Mouse (Mus musculus) layer of hippocampus, adult 2 months (tissue): ENCODE results near the gene Thsd4. TPM values are rescaled to one million over a fixed set of nuclear protein-coding genes. Genes with fewer than 3 reads are reported as not detected.

Experiments used
- DNase-seq, 2 experiments: peaks; one replicate each; pipeline ENCODE4 v3.0.0; 2022; ENCODE audit warnings: low spot score in 2 of 2
- H3K27ac ChIP-seq: fragments of 200-600 bp; 2 replicates; pipeline ENCODE4 v1.8.1; 2022
- H3K4me3 ChIP-seq: fragments of 200-600 bp; 2 replicates; pipeline ENCODE4 v1.8.1; 2022; ENCODE audit warnings: mild to moderate bottlenecking
- CTCF ChIP-seq: fragments of 200-600 bp; conservative IDR thresholded peaks from 2 replicates; pipeline ENCODE4 v1.8.1; 2022; ENCODE audit warnings: antibody characterized with exemption, mild to moderate bottlenecking, moderate library complexity
- total RNA-seq, 2 experiments: library from RNA; stranded (reverse); gene quantifications; 2 replicates each; pipeline ENCODE4 v1.2.3; 2021

Thsd4 gene
- total RNA-seq, 2 experiments from 2014 or later, result 18.9 to 20.9 TPM

DNA sequence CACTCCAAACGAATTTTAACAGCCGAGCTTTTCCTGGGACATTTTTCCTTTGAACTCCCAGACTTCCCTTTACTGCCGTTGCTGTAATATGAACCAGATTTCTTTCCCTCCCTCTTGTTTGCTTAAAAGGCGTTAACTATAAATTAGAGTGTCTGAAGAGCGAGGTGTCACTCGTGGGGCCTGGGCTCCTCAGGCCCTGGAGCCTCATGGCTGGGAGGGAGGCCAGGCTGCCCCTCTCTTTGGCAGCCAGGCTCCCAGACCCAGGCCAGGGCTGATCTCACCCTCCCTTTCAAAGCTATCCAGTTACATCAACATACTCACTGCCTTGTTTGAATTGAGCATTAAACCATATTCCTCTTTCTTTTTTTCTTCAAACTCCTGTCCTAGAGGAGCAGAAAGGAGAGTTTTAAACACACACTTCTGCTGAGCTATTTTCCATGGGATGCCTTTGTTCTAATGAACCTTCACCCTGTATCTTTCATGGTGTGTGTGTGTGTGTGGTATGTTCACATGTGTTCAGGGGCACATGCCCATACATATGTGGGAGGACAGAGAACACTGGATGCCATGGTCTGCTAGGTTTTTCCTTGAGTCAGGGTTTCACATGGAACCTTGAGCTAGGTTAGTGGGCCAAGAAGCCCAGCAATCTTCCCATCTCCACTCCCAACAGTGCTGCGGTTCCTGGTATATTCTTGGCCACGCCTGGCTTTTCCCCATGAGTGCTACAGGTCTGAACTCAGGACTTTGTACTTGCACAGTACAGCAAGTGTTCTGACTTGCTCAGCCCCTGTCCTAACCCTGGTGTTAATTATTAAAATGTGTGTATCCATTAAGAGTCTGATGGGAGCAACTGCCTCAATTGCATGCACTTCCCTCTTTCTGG lies 287.4 kb downstream of the Thsd4 start:
- Histone ChIP-seq H3K4me3 (no peak overlapping the region), H3K27ac (no peak overlapping the region)
- TF ChIP-seq CTCF, result no peak
- no peak for DNase-seq

DNA sequence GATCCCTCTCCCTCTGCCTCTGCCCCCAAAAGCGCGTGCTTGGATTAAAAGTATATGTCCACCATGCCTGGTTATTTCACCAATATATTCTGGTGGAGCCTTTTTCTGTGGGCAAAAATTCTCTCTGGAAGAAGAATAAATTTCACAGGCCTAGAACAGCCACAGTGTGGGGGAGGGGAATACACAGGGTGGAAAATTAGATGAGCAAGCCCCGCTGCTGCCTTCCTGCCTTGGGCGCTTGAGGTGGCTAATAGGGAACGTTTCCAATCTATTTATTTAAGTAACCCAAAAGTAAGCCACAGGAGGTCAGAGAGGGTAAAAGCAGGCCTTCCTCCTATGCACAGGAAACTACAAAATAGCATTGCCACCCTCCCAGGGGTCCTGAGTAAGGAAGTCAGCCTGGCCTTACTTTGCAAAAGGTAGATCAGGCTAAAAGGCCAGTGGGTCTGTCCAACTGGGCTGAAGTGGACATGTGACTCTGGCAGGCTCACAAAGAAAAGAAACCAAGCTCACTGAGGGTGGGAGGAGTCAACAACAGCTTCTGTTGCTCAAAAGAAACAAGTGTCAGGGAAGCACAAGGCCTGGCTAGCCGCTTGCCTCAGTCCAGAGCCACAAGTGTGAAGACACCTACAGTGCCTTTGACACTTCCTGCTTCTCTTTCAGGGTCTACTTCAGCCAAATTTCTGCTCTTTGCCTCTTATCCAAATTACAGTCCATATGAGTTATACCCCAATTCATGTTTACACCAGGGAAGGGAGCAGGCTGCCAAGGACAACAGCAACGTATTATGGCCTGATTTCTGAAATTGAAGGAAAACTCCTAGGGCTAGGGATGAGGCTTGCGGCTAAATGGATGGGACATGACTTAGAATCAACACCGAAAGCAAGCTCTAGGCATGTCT lies 289.6 kb downstream of the Thsd4 start:
- no peak overlapping the region for H3K27ac ChIP-seq
- no peak for TF ChIP-seq CTCF
- no peak for DNase-seq
- H3K4me3 ChIP-seq, result no peak overlapping the region

DNA sequence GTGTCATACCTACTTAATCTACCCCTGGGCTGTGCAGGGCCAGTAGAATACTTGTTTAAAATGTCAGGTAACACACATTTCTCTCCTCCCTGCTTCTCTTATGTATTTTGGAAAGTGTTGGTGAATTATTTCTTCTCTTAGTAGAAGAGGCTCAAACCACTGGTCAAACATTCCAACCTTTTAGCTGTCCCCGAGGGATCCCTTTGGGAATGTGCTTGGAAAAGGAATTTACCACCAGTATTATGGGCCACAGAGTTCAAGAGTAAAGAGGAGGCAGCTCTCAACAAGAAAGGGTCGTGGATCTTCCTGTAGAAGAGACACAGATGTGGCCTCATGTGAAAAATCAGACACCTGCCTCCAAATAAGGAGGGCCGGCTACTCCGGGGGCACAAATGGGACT lies 292.4 kb downstream of the Thsd4 start:
- H3K27ac ChIP-seq, result no peak overlapping the region
- no peak for TF ChIP-seq CTCF
- no peak for DNase-seq
- no peak overlapping the region for H3K4me3 ChIP-seq

- peak; percentile 31 to 42 for DNase-seq
- H3K27ac ChIP-seq, result peak overlapping the region; percentile 66
- TF ChIP-seq CTCF, result no peak
- H3K4me3 ChIP-seq, result no peak overlapping the region
These were observed 294.1 kb downstream of the Thsd4 start for GRCm38 (mm10) chr9:60227727-60228126.

DNA sequence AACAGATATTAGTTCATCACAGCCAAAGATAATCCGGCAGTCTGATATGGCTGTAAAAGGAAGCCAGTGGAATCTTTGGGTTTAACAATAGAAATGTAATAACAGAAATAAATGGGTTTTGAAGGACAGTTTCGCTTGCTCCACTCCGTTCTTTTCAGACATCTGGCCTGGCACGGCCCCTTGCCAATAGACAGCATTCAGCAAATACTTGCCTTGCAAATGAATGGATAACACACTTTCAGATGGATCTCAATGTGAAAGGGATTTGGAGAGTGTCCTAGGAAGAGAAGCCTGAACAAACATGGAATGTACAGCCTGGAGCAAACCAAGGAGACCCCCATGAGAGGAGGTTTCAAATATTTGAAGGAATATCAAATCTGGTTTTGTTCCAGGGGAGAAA lies 295.2 kb downstream of the Thsd4 start:
- H3K4me3 ChIP-seq, result no peak overlapping the region
- no peak for TF ChIP-seq CTCF
- peak overlapping the region; percentile 66 for H3K27ac ChIP-seq
- DNase-seq, result peak in 1 of 2 experiments; percentile 25

DNA sequence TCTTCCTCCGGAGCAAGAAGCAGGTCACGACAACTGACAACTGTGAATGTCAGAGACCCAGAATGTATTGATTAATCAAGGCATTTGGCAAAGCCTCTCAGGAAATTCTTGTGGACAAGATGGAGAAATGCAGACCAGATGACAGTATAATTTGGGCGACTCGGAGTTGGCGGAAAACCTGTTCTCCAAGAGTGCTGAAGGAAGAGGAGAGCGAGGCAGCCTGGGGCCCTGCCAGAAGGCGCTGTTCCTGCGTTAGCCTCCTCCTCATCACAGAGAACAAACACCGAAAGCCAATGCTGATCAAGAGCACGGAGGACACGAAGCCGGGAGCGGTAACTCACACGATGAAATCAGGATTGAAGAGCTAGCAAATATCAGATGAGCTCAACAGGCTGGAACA lies 295.7 kb downstream of the Thsd4 start:
- Histone ChIP-seq H3K27ac (peak overlapping the region; percentile 66), H3K4me3 (no peak overlapping the region)
- peak; percentile 28 to 68 for DNase-seq
- TF ChIP-seq CTCF, result no peak

DNA sequence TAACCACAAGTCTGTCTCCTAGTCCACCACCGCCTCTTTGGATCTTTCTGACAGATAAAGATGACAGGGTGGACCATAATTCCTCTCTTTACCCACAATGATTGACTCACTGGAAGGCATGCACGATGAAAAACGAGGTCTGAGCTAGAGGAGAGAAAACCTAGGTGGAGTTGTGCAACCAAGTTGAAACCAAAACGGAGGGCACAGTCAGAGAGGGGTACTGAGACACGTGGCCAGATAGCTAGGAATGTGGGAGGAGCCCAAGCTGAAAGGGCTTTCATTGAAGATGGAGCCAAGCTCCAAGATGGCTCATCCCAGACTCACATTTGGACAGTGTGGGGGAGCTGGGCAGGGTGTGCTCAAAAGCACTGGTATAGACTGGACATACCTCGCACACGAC lies 296.4 kb downstream of the Thsd4 start:
- DNase-seq, result no peak
- Histone ChIP-seq H3K27ac (peak overlapping the region; percentile 66), H3K4me3 (no peak overlapping the region)
- no peak for TF ChIP-seq CTCF

GRCm38 (mm10) chr9:60224039-60224695 lies 297.7 kb downstream of the Thsd4 start:
- DNase-seq, result peak in 1 of 2 experiments; percentile 46
- Histone ChIP-seq H3K27ac (peak overlapping the region; percentile 66), H3K4me3 (no peak overlapping the region)
- TF ChIP-seq CTCF, result no peak

GRCm38 (mm10) chr9:60220431-60220830 lies 301.4 kb downstream of the Thsd4 start:
- no peak for TF ChIP-seq CTCF
- no peak for DNase-seq
- Histone ChIP-seq H3K27ac (no peak overlapping the region), H3K4me3 (no peak overlapping the region)

GRCm38 (mm10) chr9:60218396-60218795 lies 303.4 kb downstream of the Thsd4 start:
- no peak for DNase-seq
- no peak overlapping the region for H3K4me3 ChIP-seq
- H3K27ac ChIP-seq, result no peak overlapping the region
- TF ChIP-seq CTCF, result no peak

DNA sequence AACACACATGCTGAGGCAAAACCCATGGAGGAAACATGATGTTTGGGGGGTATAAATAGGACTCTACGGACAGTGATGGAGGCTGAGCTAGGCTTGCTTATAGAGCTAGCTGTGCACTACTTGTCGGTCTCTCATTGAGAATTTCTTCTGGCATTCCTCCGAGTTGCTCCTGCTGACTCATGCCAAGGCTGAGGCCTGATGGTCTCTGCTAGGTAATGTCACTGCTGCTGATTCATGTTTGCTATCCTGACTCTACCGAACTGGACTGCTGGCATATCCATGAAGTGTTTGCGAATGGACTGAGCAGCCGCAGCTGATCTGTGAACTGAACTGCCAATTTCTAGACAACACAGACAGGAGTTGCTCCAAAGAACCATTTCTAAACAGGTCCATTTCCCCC lies 305.8 kb downstream of the Thsd4 start:
- DNase-seq, result no peak
- Histone ChIP-seq H3K4me3 (no peak overlapping the region), H3K27ac (no peak overlapping the region)
- no peak for TF ChIP-seq CTCF

GRCm38 (mm10) chr9:60213111-60213510 lies 308.7 kb downstream of the Thsd4 start:
- DNase-seq, result no peak
- Histone ChIP-seq H3K27ac (no peak overlapping the region), H3K4me3 (no peak overlapping the region)
- no peak for TF ChIP-seq CTCF

GRCm38 (mm10) chr9:60208843-60209242 lies 313.0 kb downstream of the Thsd4 start:
- no peak for DNase-seq
- Histone ChIP-seq H3K4me3 (no peak overlapping the region), H3K27ac (no peak overlapping the region)
- TF ChIP-seq CTCF, result no peak
